28 mouse cellular contexts compared by ENCODE assay signal in the genomic region with DNA sequence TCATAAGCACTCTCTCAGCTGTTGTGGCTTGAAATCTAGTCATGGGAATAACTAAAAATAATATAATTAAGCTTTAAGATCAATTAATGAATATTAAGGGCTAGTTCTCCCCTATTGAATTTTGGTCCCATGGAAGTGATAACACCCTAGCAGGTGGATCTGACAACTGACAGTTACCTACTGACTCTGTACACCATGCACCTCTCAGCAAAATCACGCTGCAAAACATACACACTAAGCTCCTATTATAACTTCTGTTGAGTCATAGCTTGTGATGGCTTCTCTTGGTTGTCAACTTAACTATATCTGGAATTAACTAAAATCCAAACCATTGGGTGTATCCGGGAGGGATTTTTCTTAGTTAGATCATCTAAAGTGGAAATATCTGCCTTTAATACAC.
"Had no signal": no experiment of that assay in that cellular context is flagged by ENCODE, and none has a peak within 500 bp of the region (broad histone marks: within the 10 kb centered on the region; RNA-seq: fewer than 3 reads in every experiment).

No protein-coding gene starts in this region.

- H3K36me3 ChIP-seq: limb, embryonic 10.5 days; limb, embryonic 12.5 days; limb, embryonic 13.5 days; limb, embryonic 15.5 days; liver, embryonic 12.5 days; liver, embryonic 13.5 days; liver, embryonic 15.5 days; lung, embryonic 15.5 days; midbrain, embryonic 12.5 days; neural tube, embryonic 12.5 days; neural tube, embryonic 13.5 days had no signal

- H3K4me3 ChIP-seq: left cerebral cortex, adult 2 months; limb, embryonic 10.5 days; limb, embryonic 12.5 days; limb, embryonic 13.5 days; limb, embryonic 15.5 days; liver, embryonic 12.5 days; liver, embryonic 13.5 days; liver, embryonic 15.5 days; lung, embryonic 15.5 days; megakaryocyte, embryonic 14.5 days; midbrain, embryonic 12.5 days; myocyte; neural tube, embryonic 12.5 days; neural tube, embryonic 13.5 days had no signal

- H3K4me2 ChIP-seq: limb, embryonic 12.5 days; limb, embryonic 13.5 days; limb, embryonic 15.5 days; liver, embryonic 11.5 days; liver, embryonic 12.5 days; liver, embryonic 13.5 days; liver, embryonic 15.5 days; lung, embryonic 14.5 days; lung, embryonic 15.5 days; midbrain, embryonic 12.5 days; neural tube, embryonic 12.5 days; neural tube, embryonic 13.5 days had no signal

- H3K9me3 ChIP-seq: limb, embryonic 10.5 days; limb, embryonic 12.5 days; limb, embryonic 13.5 days; limb, embryonic 15.5 days; liver, embryonic 12.5 days; liver, embryonic 13.5 days; liver, embryonic 15.5 days; lung, embryonic 15.5 days; megakaryocyte, embryonic 14.5 days; midbrain, embryonic 12.5 days; neural tube, embryonic 12.5 days; neural tube, embryonic 13.5 days had no signal

- H3K27ac ChIP-seq: left cerebral cortex, adult 2 months; limb, embryonic 10.5 days; limb, embryonic 12.5 days; limb, embryonic 13.5 days; limb, embryonic 15.5 days; liver, embryonic 12.5 days; liver, embryonic 13.5 days; liver, embryonic 14.5 days; liver, embryonic 15.5 days; lung, embryonic 15.5 days; macrophage; neural tube, embryonic 12.5 days; neural tube, embryonic 13.5 days had no signal

- H3K27me3 ChIP-seq: limb, embryonic 12.5 days; limb, embryonic 13.5 days; limb, embryonic 15.5 days; liver, embryonic 12.5 days; liver, embryonic 13.5 days; liver, embryonic 15.5 days; lung, embryonic 15.5 days; megakaryocyte, embryonic 14.5 days; midbrain, embryonic 12.5 days; neural tube, embryonic 12.5 days; neural tube, embryonic 13.5 days had no signal

- DNase-seq: left cerebral cortex, postnatal 4 days; liver; liver, embryonic 13.5 days; liver, postnatal 0 days; lung, adult 18-20 months; lung, adult 2 months; lung, embryonic 14.5 days; lung, postnatal 10 days; lung, postnatal 14 days; lung, postnatal 36 days; lung, postnatal 4 days had no signal

- ATAC-seq: liver, embryonic 12.5 days; liver, postnatal 0 days; lung, postnatal 0 days had no signal

- H3K4me1 ChIP-seq: limb, embryonic 10.5 days; limb, embryonic 12.5 days; limb, embryonic 13.5 days; limb, embryonic 15.5 days; liver, embryonic 12.5 days; liver, embryonic 13.5 days; liver, embryonic 15.5 days; lung, embryonic 15.5 days; megakaryocyte, embryonic 14.5 days; midbrain, embryonic 12.5 days; neural tube, embryonic 12.5 days; neural tube, embryonic 13.5 days had no signal

- H3K9ac ChIP-seq: limb, embryonic 12.5 days; limb, embryonic 13.5 days; limb, embryonic 15.5 days; liver, embryonic 12.5 days; liver, embryonic 13.5 days; liver, embryonic 14.5 days; liver, embryonic 15.5 days; liver, postnatal 0 days; lung, embryonic 14.5 days; lung, embryonic 15.5 days; midbrain, embryonic 12.5 days; neural tube, embryonic 12.5 days; neural tube, embryonic 13.5 days had no signal
